In genomic region chr7:143469946-143470345, GRCm38 (mm10) we compare ENCODE assay signal across 8 mouse cellular contexts. TPM values are rescaled to one million over a fixed set of nuclear protein-coding genes. Genes with fewer than 3 reads are reported as not detected.
DNase-seq lines count a peak whose midpoint lies in the region.

No protein-coding gene starts in this region.

- DNase-seq in CD8-positive naive resting alpha-beta T cell, adult 2 months (ENCODE audit: low read depth in 2 of 2, low spot score in 2 of 2), result peak; percentile 31 to 43
- DNase-seq in adrenal gland, adult 18-20 months (ENCODE audit: low spot score in 2 of 2), result peak; percentile 72 to 78
- peak; percentile 89 for DNase-seq in embryo, embryonic 10.5 days (ENCODE audit: low spot score)
- peak; percentile 63 to 85 for DNase-seq in gastrocnemius, postnatal 4 days (ENCODE audit: low spot score in 2 of 2)
- peak; percentile 82 for DNase-seq in kidney, postnatal 14 days
- peak; percentile 88 for DNase-seq in lung, postnatal 10 days
- peak; percentile 83 for DNase-seq in retina, postnatal 1 day
- DNase-seq in urinary bladder, postnatal 10 days (ENCODE audit: low spot score), result peak; percentile 52

RNA-seq across cellular contexts. Expression of gene Slc22a18, which starts 3.6 kb away (rescaled TPM):
- total RNA-seq in adrenal gland, adult 18-20 months (2021), result 1 to 10 TPM; 1.9 to 6.7 TPM
- under 1 TPM; 0.44 to 0.86 TPM for total RNA-seq in gastrocnemius, postnatal 4 days (2021)

RNA-seq across cellular contexts. Expression of gene Cdkn1c, which starts 9.1 kb away (rescaled TPM):
- total RNA-seq in adrenal gland, adult 18-20 months (2021), result 100 to 1,000 TPM; 153 to 767 TPM
- 1,000 to 10,000 TPM; 1,832 to 1,854 TPM for total RNA-seq in gastrocnemius, postnatal 4 days (2021)

RNA-seq across cellular contexts. Expression of gene Phlda2, which starts 33.0 kb away (rescaled TPM):
- 1 to 10 TPM in 1 of 2 experiments, under 1 TPM in 1; 0.45 to 2.8 TPM for total RNA-seq in adrenal gland, adult 18-20 months (2021)
- total RNA-seq in gastrocnemius, postnatal 4 days (2021), result not detected

Comparison
In these comparisons a context has a peak if more than half of its experiments do, and no peak if none do; other contexts are left out.
1. Peak in every context shown above with its lines: DNase-seq.
2. DNase-seq: peak in every context shown above with its lines; median percentile 89 in embryo, embryonic 10.5 days; 88 in lung, postnatal 10 days; 83 in retina, postnatal 1 day; 82 in kidney, postnatal 14 days; 75 in adrenal gland, adult 18-20 months; 74 in gastrocnemius, postnatal 4 days; 52 in urinary bladder, postnatal 10 days; 37 in CD8-positive naive resting alpha-beta T cell, adult 2 months.